Comparison of ENCODE assay signal across 18 mouse cellular contexts in the genomic region with DNA sequence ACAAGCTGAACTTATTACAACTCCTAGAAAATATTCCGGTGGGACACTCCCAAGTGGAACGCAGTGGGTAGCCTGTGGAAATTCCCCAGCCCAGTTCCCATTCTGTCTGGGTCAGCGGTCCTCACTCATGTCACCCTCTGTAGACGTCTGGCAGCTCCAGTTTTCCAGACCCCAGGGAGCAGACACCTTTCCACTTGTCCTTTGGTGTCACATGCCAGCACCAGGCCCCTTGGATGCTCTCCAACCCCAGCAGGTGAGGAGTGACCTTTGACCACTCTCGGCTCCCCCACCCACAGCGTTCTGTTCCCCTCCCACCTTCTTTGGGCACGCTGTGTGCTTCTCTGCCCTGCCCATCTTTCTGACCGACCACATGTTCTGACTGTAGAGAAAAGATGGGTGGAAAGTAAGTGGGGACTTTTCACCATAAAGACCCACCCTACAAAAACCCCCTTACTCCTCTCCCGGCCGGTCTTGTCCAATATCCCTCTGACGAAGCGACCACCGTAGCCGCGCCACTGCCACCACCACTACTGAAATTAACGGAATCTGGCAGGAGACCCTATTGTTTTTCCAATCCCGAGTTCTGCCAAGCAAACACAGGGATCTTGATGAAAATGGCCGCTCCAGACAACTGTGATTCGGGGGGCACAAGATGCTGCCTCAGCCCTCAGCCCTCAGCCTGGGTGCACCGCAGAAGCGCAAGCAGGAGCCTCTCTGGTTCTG.
DNase-seq lines count a peak whose midpoint lies in the region; ATAC-seq and TF ChIP-seq lines count a peak whose summit lies in the region.
"Had no signal": no experiment of that assay in that cellular context is flagged by ENCODE, and none has a peak within 500 bp of the region (broad histone marks: within the 10 kb centered on the region; RNA-seq: fewer than 3 reads in every experiment).

No protein-coding gene starts in this region.

- H3K9ac ChIP-seq in liver, postnatal 0 days (replicated peaks) = no peak overlapping the region
- H3K9ac ChIP-seq in kidney, postnatal 0 days (ENCODE audit: low read depth, low read length) = no peak overlapping the region
- H3K9ac ChIP-seq: embryonic facial prominence, embryonic 12.5 days; hindbrain, embryonic 12.5 days; liver, embryonic 14.5 days had no signal

- ATAC-seq in liver, postnatal 0 days = peak; percentile 25; the same call in 1 of the 2 replicates
- ATAC-seq in kidney, postnatal 0 days (replicated peaks; ENCODE audit: low FRiP score, low read depth) = peak; percentile 9; the same call in 1 of the 2 replicates

- WGBS in cerebellum, adult 2 months = 46% methylated on average over 21 of the region's 21 CpGs
- WGBS in liver, postnatal 0 days (ENCODE audit: insufficient replicate concordance) = 75% methylated on average over 21 of the region's 21 CpGs
- 75% methylated on average over 21 of the region's 21 CpGs for WGBS in kidney, postnatal 0 days

- no peak overlapping the region for H3K4me2 ChIP-seq in liver, postnatal 0 days (ENCODE audit: low read depth, low read length)
- no peak overlapping the region for H3K4me2 ChIP-seq in kidney, postnatal 0 days (ENCODE audit: low read length)
- H3K4me2 ChIP-seq: embryonic facial prominence, embryonic 12.5 days; hindbrain, embryonic 12.5 days had no signal

- DNase-seq in cerebellum, postnatal 14 days = peak; percentile 35 to 47
- no peak for DNase-seq in cerebellum, adult 2 months
- DNase-seq in liver, postnatal 0 days = peak; percentile 25
- no peak for DNase-seq in liver
- peak; percentile 57 for DNase-seq in brain, embryonic 14.5 days (ENCODE audit: low read depth)
- no peak for DNase-seq in kidney, postnatal 0 days (ENCODE audit: low spot score)
- DNase-seq in ovary, postnatal 36 days (ENCODE audit: low spot score) = no peak
- no peak for DNase-seq in lung, postnatal 36 days
- DNase-seq: adrenal gland, postnatal 36 days; gastrocnemius, postnatal 36 days; layer of hippocampus, postnatal 36 days; lung, postnatal 10 days; right cerebral cortex, postnatal 14 days; thymus, adult 2 months had no signal

- no peaks in the 10 kb centered on the region for H3K27me3 ChIP-seq in cerebellum, adult 2 months (ENCODE audit: control insufficient read depth, insufficient read depth, low read length)
- no peaks in the 10 kb centered on the region for H3K27me3 ChIP-seq in liver, postnatal 0 days (ENCODE audit: insufficient read depth, low read length)
- H3K27me3 ChIP-seq in kidney, postnatal 0 days (ENCODE audit: insufficient read depth, low read length) = no peaks in the 10 kb centered on the region
- H3K27me3 ChIP-seq: CH12.LX; embryonic facial prominence, embryonic 12.5 days had no signal

- TF ChIP-seq EP300 in liver, postnatal 0 days (IDR thresholded peaks at IDR 0.05; ENCODE audit: low read depth) = no peak

- H3K27ac ChIP-seq in cerebellum, adult 2 months (ENCODE audit: insufficient read depth, low read length) = no peak overlapping the region
- no peak overlapping the region for H3K27ac ChIP-seq in liver, postnatal 0 days (ENCODE audit: low read depth)
- H3K27ac ChIP-seq in kidney, postnatal 0 days = no peak overlapping the region
- H3K27ac ChIP-seq: embryonic facial prominence, embryonic 12.5 days; hindbrain, embryonic 12.5 days; liver, embryonic 14.5 days had no signal

- H3K36me3 ChIP-seq in liver, postnatal 0 days (replicated peaks; ENCODE audit: insufficient read depth, low read length) = no peaks in the 10 kb centered on the region
- H3K36me3 ChIP-seq in kidney, postnatal 0 days (ENCODE audit: insufficient read depth, low read length) = no peaks in the 10 kb centered on the region
- H3K36me3 ChIP-seq: embryonic facial prominence, embryonic 12.5 days; hindbrain, embryonic 12.5 days had no signal

- no peak overlapping the region for H3K4me3 ChIP-seq in cerebellum, adult 2 months (replicated peaks; ENCODE audit: insufficient read depth, low read depth, low read length)
- no peak overlapping the region for H3K4me3 ChIP-seq in liver, postnatal 0 days (ENCODE audit: low read depth, low read length)
- H3K4me3 ChIP-seq in kidney, postnatal 0 days (replicated peaks; ENCODE audit: low read depth, low read length) = no peak overlapping the region
- H3K4me3 ChIP-seq: embryonic facial prominence, embryonic 12.5 days; hindbrain, embryonic 12.5 days had no signal

- TF ChIP-seq POLR2A in cerebellum, adult 2 months (IDR thresholded peaks at IDR 0.05; ENCODE audit: borderline replicate concordance, insufficient read depth, low read length) = no peak
- TF ChIP-seq POLR2A in brain, embryonic 14.5 days (IDR thresholded peaks at IDR 0.05; ENCODE audit: borderline replicate concordance, extremely low read depth, insufficient read depth, insufficient read length, poor library complexity, severe bottlenecking) = no peak

- TF ChIP-seq CTCF in cerebellum, adult 2 months (IDR thresholded peaks at IDR 0.05; ENCODE audit: borderline replicate concordance, insufficient read depth, low read depth, low read length) = no peak
- no peak for TF ChIP-seq CTCF in liver, postnatal 0 days (IDR thresholded peaks at IDR 0.05; ENCODE audit: low read depth)
- no peak for TF ChIP-seq CTCF in brain, embryonic 14.5 days (IDR thresholded peaks at IDR 0.05; ENCODE audit: borderline replicate concordance, extremely low read depth, insufficient read depth, insufficient read length)
- TF ChIP-seq CTCF in kidney, postnatal 0 days (IDR thresholded peaks at IDR 0.05; ENCODE audit: low read depth) = no peak

- H3K9me3 ChIP-seq in liver, postnatal 0 days (ENCODE audit: low read length) = no peaks in the 10 kb centered on the region
- H3K9me3 ChIP-seq in kidney, postnatal 0 days (replicated peaks; ENCODE audit: low read length) = no peaks in the 10 kb centered on the region
- H3K9me3 ChIP-seq: embryonic facial prominence, embryonic 12.5 days; hindbrain, embryonic 12.5 days had no signal

- no peaks in the 10 kb centered on the region; the same call in 1 of the 2 replicates for H3K4me1 ChIP-seq in cerebellum, adult 2 months (ENCODE audit: control insufficient read depth, insufficient read depth, low read length)
- H3K4me1 ChIP-seq in liver, postnatal 0 days (ENCODE audit: insufficient read depth) = no peaks in the 10 kb centered on the region
- H3K4me1 ChIP-seq in kidney, postnatal 0 days (replicated peaks; ENCODE audit: insufficient read depth, low read length) = no peaks in the 10 kb centered on the region

Comparison
In these comparisons a context has a peak if more than half of its experiments do, and no peak if none do; other contexts are left out.
1. DNase-seq: peak in cerebellum, postnatal 14 days (2 of 2), liver, postnatal 0 days (single experiment) and brain, embryonic 14.5 days (single experiment); none in cerebellum, adult 2 months (0 of 2), liver (single experiment), kidney, postnatal 0 days (single experiment), ovary, postnatal 36 days (single experiment) and lung, postnatal 36 days (single experiment).